Mouse (Mus musculus): ENCODE results near the gene Pbx2. TPM values are rescaled to one million over a fixed set of nuclear protein-coding genes. Genes with fewer than 3 reads are reported as not detected.

Pbx2 gene
- polyA plus RNA-seq, 1 experiment from 2014 or later: 64.2 TPM

GRCm38 (mm10) chr17:34564003-34564421, 27.1 kb upstream of the Pbx2 start, which contains the start of gene Notch4:
Gene Notch4 (plus strand): TSS chr17:34564268.
- H3K27ac ChIP-seq: no peak within 1 kb of the TSS
- 42% methylated on average over 6 of the region's 6 CpGs for WGBS (ENCODE audit: missing documents)

GRCm38 (mm10) chr17:34564796-34565195, 26.3 kb upstream of the Pbx2 start:
- Histone ChIP-seq H3K27ac (no peak overlapping the region), H3K4me3 (ENCODE audit: inconsistent target) (no peak overlapping the region), H3K79me2 (ENCODE audit: inconsistent target) (no peaks in the 10 kb centered on the region), H3K36me3 (ENCODE audit: inconsistent target) (no peaks in the 10 kb centered on the region)
- 100% methylated on average over 1 of the region's 3 CpGs for WGBS (ENCODE audit: missing documents)

More at GRCm38 (mm10) chr17:34564003-34564421, 27.1 kb upstream of the Pbx2 start, which contains the start of gene Notch4:
- Histone ChIP-seq H3K36me3 (ENCODE audit: inconsistent target) (no peaks in the 10 kb centered on the region), H3K79me2 (ENCODE audit: inconsistent target) (no peaks in the 10 kb centered on the region), H3K4me3 (ENCODE audit: inconsistent target) (no peak within 1 kb of the TSS)

GRCm38 (mm10) chr17:34567311-34567710, 23.8 kb upstream of the Pbx2 start:
- Histone ChIP-seq H3K36me3 (ENCODE audit: inconsistent target) (no peaks in the 10 kb centered on the region), H3K4me3 (ENCODE audit: inconsistent target) (no peak overlapping the region), H3K27ac (no peak overlapping the region), H3K79me2 (ENCODE audit: inconsistent target) (no peaks in the 10 kb centered on the region)
- 92% methylated on average over 9 of the region's 9 CpGs for WGBS (ENCODE audit: missing documents)

- WGBS (ENCODE audit: missing documents): 86% methylated on average over 13 of the region's 13 CpGs
- Histone ChIP-seq H3K36me3 (ENCODE audit: inconsistent target) (no peaks in the 10 kb centered on the region), H3K4me3 (ENCODE audit: inconsistent target) (no peak overlapping the region), H3K27ac (no peak overlapping the region), H3K79me2 (ENCODE audit: inconsistent target) (no peaks in the 10 kb centered on the region)
Observed at GRCm38 (mm10) chr17:34568421-34568820, 22.6 kb upstream of the Pbx2 start.

DNA sequence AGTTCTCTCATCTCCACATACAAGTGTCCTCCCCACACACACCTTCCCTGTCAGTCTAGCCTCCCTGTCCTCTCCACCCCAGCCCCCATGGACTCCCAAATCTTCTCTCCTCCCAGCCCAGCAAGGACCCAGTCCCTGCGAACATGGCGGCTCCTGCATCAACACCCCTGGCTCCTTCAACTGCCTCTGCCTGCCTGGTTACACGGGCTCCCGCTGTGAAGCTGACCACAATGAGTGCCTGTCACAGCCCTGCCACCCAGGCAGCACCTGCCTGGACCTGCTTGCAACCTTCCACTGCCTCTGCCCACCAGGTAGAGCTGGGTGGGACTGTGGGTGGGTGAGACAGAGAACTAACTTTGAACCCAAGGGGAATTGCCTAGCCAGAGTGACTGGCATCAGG, 21.1 kb upstream of the Pbx2 start:
- 86% methylated on average over 4 of the region's 4 CpGs for WGBS (ENCODE audit: missing documents)
- Histone ChIP-seq H3K36me3 (ENCODE audit: inconsistent target) (no peaks in the 10 kb centered on the region), H3K4me3 (ENCODE audit: inconsistent target) (no peak overlapping the region), H3K79me2 (ENCODE audit: inconsistent target) (no peaks in the 10 kb centered on the region), H3K27ac (no peak overlapping the region)

GRCm38 (mm10) chr17:34571875-34572274, 19.2 kb upstream of the Pbx2 start:
- no peaks in the 10 kb centered on the region for H3K79me2 ChIP-seq (ENCODE audit: inconsistent target)
- no peaks in the 10 kb centered on the region for H3K36me3 ChIP-seq (ENCODE audit: inconsistent target)
- WGBS (ENCODE audit: missing documents): 46% methylated on average over 5 of the region's 5 CpGs
- H3K27ac ChIP-seq: no peak overlapping the region
- no peak overlapping the region for H3K4me3 ChIP-seq (ENCODE audit: inconsistent target)

- Histone ChIP-seq H3K4me3 (ENCODE audit: inconsistent target) (no peak overlapping the region), H3K36me3 (ENCODE audit: inconsistent target) (no peaks in the 10 kb centered on the region), H3K79me2 (ENCODE audit: inconsistent target) (no peaks in the 10 kb centered on the region), H3K27ac (no peak overlapping the region)
- 83% methylated on average over 15 of the region's 15 CpGs for WGBS (ENCODE audit: missing documents)
Observed at GRCm38 (mm10) chr17:34572361-34572760, 18.7 kb upstream of the Pbx2 start.

DNA sequence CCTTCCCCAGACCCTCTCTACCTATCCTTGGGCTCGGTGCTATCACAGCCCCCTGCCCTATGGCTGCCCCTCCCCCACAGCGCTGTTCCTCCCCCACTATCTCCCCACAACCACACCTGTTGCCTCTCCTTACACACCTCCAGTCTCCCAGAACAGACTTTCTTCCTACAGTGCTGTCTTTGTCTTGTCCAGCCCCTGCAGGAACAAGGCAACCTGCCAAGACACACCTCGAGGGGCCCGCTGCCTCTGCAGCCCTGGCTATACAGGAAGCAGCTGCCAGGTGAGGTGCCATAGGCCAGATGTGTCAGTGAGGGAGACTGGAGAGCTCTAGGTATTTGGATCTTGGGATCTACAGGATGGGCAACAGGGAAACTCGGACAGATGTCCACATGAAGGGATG, 14.5 kb upstream of the Pbx2 start:
- no peak overlapping the region for H3K4me3 ChIP-seq (ENCODE audit: inconsistent target)
- WGBS (ENCODE audit: missing documents): 78% methylated on average over 5 of the region's 5 CpGs
- no peaks in the 10 kb centered on the region for H3K36me3 ChIP-seq (ENCODE audit: inconsistent target)
- no peak overlapping the region for H3K27ac ChIP-seq
- no peaks in the 10 kb centered on the region for H3K79me2 ChIP-seq (ENCODE audit: inconsistent target)

DNA sequence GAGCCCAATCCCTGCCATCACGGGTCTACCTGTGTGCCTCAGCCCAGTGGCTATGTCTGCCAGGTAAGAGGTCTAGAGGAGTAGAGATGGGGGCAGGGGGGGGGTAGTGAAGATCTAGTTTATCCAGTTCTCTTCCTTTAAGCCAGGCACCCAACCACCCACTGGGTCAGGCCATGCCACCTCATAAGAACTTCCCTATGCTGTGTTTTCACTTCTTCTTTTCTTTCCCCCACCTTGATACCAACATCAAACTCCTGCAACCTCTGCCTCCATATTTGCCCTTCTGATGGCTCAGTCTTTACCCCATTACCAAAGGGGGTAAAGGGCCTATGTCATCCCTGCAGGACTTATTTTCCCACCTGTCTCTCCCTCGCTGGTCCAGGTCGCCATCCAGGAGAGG, 13.0 kb upstream of the Pbx2 start:
- no peaks in the 10 kb centered on the region for H3K36me3 ChIP-seq (ENCODE audit: inconsistent target)
- H3K27ac ChIP-seq: no peak overlapping the region
- no peaks in the 10 kb centered on the region for H3K79me2 ChIP-seq (ENCODE audit: inconsistent target)
- WGBS (ENCODE audit: missing documents): 80% methylated on average over 3 of the region's 3 CpGs
- H3K4me3 ChIP-seq (ENCODE audit: inconsistent target): no peak overlapping the region

DNA sequence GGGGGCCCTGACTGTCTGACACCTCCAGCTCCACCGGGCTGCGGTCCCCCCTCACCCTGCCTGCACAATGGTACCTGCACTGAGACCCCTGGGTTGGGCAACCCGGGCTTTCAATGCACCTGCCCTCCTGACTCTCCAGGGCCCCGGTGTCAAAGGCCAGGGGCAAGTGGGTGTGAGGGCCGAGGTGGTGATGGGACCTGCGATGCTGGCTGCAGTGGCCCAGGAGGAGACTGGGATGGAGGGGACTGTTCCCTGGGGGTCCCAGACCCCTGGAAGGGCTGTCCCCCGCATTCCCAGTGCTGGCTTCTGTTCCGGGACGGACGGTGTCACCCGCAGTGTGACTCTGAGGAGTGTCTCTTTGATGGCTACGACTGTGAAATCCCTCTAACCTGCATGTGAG, 8.5 kb upstream of the Pbx2 start:
- 89% methylated on average over 12 of the region's 12 CpGs for WGBS (ENCODE audit: missing documents)
- H3K4me3 ChIP-seq (ENCODE audit: inconsistent target): no peak overlapping the region
- H3K27ac ChIP-seq: no peak overlapping the region
- H3K79me2 ChIP-seq (ENCODE audit: inconsistent target): no peaks in the 10 kb centered on the region
- no peaks in the 10 kb centered on the region for H3K36me3 ChIP-seq (ENCODE audit: inconsistent target)

DNA sequence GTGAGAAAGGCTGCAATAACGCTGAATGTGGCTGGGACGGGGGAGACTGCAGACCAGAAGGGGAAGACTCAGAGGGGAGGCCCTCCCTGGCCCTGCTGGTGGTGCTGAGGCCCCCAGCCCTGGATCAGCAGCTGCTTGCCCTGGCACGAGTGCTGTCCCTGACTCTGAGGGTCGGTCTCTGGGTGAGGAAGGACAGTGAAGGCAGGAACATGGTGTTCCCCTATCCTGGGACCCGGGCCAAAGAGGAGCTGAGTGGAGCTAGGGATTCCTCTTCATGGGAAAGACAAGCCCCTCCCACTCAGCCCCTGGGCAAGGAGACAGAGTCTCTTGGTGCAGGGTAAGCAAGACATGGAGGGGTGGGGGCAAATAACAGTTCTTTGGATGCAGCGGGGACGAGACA, 7.7 kb upstream of the Pbx2 start:
- Histone ChIP-seq H3K4me3 (ENCODE audit: inconsistent target) (no peak overlapping the region), H3K36me3 (ENCODE audit: inconsistent target) (no peaks in the 10 kb centered on the region), H3K79me2 (ENCODE audit: inconsistent target) (peaks cover 7% of the 10 kb centered on the region; the same call in 1 of the 2 replicates), H3K27ac (no peak overlapping the region)
- WGBS (ENCODE audit: missing documents): 79% methylated on average over 7 of the region's 7 CpGs

- peaks cover 12% of the 10 kb centered on the region; the same call in 1 of the 2 replicates for H3K79me2 ChIP-seq (ENCODE audit: inconsistent target)
- H3K4me3 ChIP-seq (ENCODE audit: inconsistent target): no peak overlapping the region
- H3K36me3 ChIP-seq (ENCODE audit: inconsistent target): no peaks in the 10 kb centered on the region
- 96% methylated on average over 8 of the region's 8 CpGs for WGBS (ENCODE audit: missing documents)
- no peak overlapping the region for H3K27ac ChIP-seq
Observed at GRCm38 (mm10) chr17:34583819-34584218, 7.2 kb upstream of the Pbx2 start.

- Histone ChIP-seq H3K36me3 (ENCODE audit: inconsistent target) (no peaks in the 10 kb centered on the region), H3K4me3 (ENCODE audit: inconsistent target) (no peak overlapping the region), H3K27ac (no peak overlapping the region), H3K79me2 (ENCODE audit: inconsistent target) (peaks cover 25% of the 10 kb centered on the region)
- 93% methylated on average over 8 of the region's 8 CpGs for WGBS (ENCODE audit: missing documents)
Observed at GRCm38 (mm10) chr17:34585121-34585520, 5.9 kb upstream of the Pbx2 start.

- no peaks in the 10 kb centered on the region for H3K36me3 ChIP-seq (ENCODE audit: inconsistent target)
- H3K79me2 ChIP-seq (ENCODE audit: inconsistent target): peaks cover 35% of the 10 kb centered on the region
- H3K27ac ChIP-seq: no peak overlapping the region
- 54% methylated on average over 32 of the region's 32 CpGs for WGBS (ENCODE audit: missing documents)
- H3K4me3 ChIP-seq (ENCODE audit: inconsistent target): peak overlapping the region; percentile 40; the same call in 1 of the 2 replicates
Observed at GRCm38 (mm10) chr17:34585877-34586771, 4.9 kb upstream of the Pbx2 start.

DNA sequence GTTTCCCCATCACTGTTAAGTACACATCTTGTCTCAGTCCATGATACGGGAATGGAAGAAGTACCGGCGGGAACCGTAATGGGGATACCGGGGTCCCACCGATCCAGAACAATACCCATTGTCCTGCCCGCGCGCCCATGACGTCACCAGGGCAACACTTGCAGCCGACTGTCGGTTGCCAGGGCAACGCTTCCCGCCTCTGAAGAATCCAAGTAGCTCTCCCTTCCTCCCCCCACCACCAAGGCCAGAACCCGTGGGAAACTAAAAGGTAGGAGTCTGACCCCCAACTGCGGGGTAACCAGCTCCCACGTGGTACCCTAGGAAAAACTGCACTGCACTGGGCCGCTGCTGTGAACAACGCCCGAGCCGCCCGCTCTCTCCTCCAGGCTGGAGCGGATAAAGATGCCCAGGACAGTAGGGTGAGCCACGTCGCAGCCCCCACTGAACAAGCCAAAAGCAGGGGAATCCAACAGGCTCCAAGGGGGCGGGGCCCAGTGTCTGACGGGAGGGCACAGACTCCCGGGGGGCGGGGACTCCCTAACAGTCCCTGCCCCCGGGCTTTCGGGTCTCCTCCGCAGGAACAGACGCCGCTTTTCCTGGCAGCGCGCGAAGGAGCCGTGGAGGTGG, 4.2 kb upstream of the Pbx2 start:
- H3K27ac ChIP-seq: peak overlapping the region; percentile 36
- H3K79me2 ChIP-seq (ENCODE audit: inconsistent target): peaks cover 38% of the 10 kb centered on the region
- under 1% methylated on average over 38 of the region's 38 CpGs for WGBS (ENCODE audit: missing documents)

More for the DNA sequence above, 4.2 kb upstream of the Pbx2 start:
- Histone ChIP-seq H3K36me3 (ENCODE audit: inconsistent target) (no peaks in the 10 kb centered on the region), H3K4me3 (ENCODE audit: inconsistent target) (peak overlapping the region; percentile 40)
